Mouse (Mus musculus) embryonic facial prominence, embryonic 10.5 days (tissue): ENCODE measurements at regions not wholly inside any gene's neighbourhood (a gene's known extent, or its start where the extent isn't known, plus 50 kb on each side); places are given as distances from the start of the nearest gene placed in this dataset.

Experiments
- DNase-seq: peaks from one replicate; pipeline ENCODE4 v3.0.0-alpha.2; 2017; ENCODE audit warnings: low spot score
- H3K27ac ChIP-seq: fragments of 300-500 bp; sonication (generic); replicated peaks from 2 replicates; pipeline ENCODE4 v1.5.1; 2016; ENCODE audit warnings: mild to moderate bottlenecking
- H3K27me3 ChIP-seq: fragments of 300-500 bp; sonication (generic); replicated peaks from 2 replicates; pipeline ENCODE4 v1.6.1; 2016; ENCODE audit warnings: low read depth, mild to moderate bottlenecking; ENCODE audit not compliant: poor library complexity, severe bottlenecking
- H3K36me3 ChIP-seq: fragments of 300-500 bp; sonication (generic); replicated peaks from 2 replicates; pipeline ENCODE4 v1.6.1; 2016; ENCODE audit warnings: mild to moderate bottlenecking, moderate library complexity
- H3K4me1 ChIP-seq: fragments of 300-500 bp; sonication (generic); 2 replicates; pipeline ENCODE4 v1.6.1; 2016
- H3K4me3 ChIP-seq: fragments of 300-500 bp; sonication (generic); 2 replicates; pipeline ENCODE4 v1.5.1; 2016; ENCODE audit warnings: mild to moderate bottlenecking, moderate library complexity
- H3K9me3 ChIP-seq: fragments of 300-500 bp; sonication (generic); 2 replicates; pipeline ENCODE4 v1.6.1; 2016; ENCODE audit warnings: mild to moderate bottlenecking
- WGBS: fragments of 180-500 bp; shearing (Covaris S2); methylation state at CpG from one replicate; pipeline ENCODE4 v1.1.7; 2016; 5-methylcytosine and 5-hydroxymethylcytosine counted together

DNA sequence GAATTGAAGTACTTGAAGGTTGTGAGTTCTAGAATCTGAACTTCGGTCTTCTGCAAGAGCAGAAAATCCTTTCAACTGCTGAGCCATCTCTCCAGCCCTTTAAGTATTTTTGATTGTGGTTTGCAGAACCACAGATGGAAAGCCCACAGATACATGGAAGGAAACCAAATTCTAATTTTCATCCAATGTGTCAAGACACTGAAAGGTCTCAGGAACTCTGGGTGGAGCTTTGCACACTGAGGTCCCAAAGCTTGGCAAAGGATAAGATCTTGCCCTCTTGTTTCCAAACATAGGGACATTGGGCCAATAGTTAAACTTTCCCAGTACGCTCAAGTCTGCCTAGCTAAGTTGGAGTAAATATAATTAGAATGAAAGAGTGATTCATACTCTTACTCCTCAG lies 102.6 kb upstream of the Ado start:
- H3K27ac ChIP-seq = no peak overlapping the region
- DNase-seq = no peak
- H3K27me3 ChIP-seq = peaks cover 24% of the 10 kb centered on the region
- H3K4me1 ChIP-seq = peaks cover 19% of the 10 kb centered on the region
- no peak overlapping the region for H3K4me3 ChIP-seq
- H3K9me3 ChIP-seq = no peaks in the 10 kb centered on the region
- no peaks in the 10 kb centered on the region for H3K36me3 ChIP-seq
- over 99% methylated on average over 2 of the region's 2 CpGs for WGBS

DNA sequence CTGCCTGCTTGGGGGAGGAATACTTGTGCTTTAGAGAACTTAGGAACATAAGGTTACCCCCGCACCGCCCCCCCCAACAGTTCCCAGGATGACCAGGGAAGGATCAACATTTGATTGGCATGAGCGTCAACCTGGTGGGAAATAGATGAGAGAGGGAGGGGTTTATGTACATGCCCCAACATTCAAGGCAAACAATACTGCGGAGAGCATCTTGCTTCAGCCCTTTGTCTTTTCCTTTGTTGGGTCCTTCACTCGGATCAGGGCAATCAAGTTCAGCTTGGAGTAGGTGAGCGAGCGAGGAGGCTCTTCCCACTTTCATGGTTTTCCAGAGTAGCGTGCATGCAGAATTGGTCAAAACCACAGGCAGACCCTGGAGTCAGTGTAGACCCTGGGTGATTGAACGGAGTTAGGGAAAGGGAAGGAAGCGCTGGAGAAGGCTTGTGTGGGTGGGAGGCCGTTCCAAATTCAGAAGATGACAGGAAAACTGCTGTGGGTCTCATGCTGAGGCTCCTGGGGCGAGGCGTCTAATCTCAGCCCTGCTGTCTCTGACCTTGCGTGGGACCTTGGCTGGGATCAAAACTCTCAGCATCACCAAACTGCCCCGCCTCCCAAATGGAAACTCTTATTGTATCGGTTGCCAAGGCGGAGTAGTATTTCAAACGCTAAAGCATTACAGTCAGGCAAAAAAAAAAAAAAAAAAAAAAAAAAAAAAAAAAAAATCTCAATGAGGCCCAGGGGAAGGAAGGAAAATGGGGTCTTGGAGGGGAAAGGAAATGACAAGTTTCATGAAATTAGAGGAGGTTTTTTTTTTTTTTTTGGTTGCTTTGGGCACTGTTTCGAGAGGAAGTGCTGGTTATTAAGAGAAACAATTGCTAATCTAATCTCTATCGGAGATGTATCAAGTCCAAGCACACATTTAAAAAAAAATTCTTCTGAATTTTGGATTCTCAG lies 99.3 kb upstream of the Ado start:
- peaks cover 40% of the 10 kb centered on the region for H3K4me1 ChIP-seq
- H3K9me3 ChIP-seq = no peaks in the 10 kb centered on the region
- peaks cover 30% of the 10 kb centered on the region for H3K27me3 ChIP-seq
- peak overlapping the region; percentile 40 for H3K4me3 ChIP-seq
- WGBS = 26% methylated on average over 20 of the region's 20 CpGs
- DNase-seq = peak; percentile 39
- no peaks in the 10 kb centered on the region for H3K36me3 ChIP-seq
- peak overlapping the region; percentile 44 for H3K27ac ChIP-seq

DNA sequence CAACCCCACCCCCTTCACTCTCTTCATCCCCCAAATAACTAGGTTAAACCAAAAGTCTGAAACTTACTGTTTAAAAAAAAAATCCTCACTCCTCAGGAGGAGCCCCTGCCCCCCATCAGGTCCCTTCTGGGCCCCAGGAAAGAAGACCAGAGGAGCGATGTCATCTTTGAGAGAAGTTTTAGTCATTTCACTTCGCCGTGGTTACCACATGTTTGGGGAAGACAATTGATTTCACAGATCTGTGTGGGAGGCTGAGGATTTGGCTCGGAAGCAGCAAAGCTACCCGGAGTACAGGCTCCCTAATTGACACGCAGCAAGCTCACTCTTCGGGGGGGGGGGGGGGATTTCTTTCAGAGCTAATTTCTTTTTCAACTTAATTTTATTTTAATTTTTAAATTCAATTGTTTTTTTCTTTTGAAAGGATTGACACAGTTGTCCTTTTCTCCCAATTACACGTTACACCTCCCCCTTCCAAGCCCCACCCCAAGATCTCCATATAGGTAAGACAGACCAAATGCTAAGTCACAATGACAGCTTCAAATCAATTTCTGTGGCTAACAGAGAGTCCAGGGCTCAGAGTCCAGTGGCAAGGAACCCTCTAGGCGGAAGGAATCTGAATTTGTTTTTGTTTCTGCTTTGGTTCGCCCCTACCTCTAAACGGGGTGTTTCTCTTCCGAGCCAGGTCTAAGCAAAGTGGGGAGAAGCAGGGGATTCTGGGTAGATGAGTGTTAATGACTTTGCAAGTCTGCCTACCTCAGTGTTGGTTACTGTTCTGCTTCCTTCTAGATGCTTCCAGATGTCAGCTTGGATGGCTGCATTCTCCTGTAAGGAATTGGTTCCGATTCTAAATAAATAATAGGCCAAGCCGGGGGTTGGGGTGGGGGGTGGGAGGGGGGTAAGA lies 98.2 kb upstream of the Ado start:
- peaks cover 40% of the 10 kb centered on the region for H3K4me1 ChIP-seq
- H3K27ac ChIP-seq = no peak overlapping the region
- H3K4me3 ChIP-seq = peak overlapping the region; percentile 40
- 9% methylated on average over 14 of the region's 14 CpGs for whole genome bisulfite sequencing
- peaks cover 30% of the 10 kb centered on the region for H3K27me3 ChIP-seq
- DNase-seq = no peak
- no peaks in the 10 kb centered on the region for H3K9me3 ChIP-seq
- H3K36me3 ChIP-seq = no peaks in the 10 kb centered on the region

DNA sequence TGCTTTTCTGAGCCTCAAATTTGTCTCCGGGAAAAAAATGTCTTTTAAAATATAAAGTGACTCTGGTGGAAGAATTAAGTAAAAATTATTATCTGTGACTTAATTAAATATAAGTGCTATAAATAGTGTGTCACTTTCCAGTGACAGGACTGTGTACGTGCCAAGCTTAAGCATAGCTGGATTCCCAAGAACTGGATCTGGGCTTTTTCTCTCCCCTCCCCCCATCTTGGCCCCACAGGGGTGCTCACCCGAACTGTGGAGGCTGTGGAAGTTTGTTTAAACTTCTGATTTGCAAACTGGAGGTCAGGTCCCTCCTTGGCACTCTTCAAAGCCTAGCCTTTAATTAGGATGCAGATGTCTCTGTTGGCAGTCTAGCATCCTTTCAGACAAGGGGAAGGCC lies 97.1 kb upstream of the Ado start:
- peaks cover 40% of the 10 kb centered on the region for H3K4me1 ChIP-seq
- no peak overlapping the region for H3K4me3 ChIP-seq
- peaks cover 29% of the 10 kb centered on the region for H3K27me3 ChIP-seq
- no peaks in the 10 kb centered on the region for H3K9me3 ChIP-seq
- no peaks in the 10 kb centered on the region for H3K36me3 ChIP-seq
- no peak for DNase-seq
- WGBS = 44% methylated on average over 3 of the region's 3 CpGs
- no peak overlapping the region; the same call in 1 of the 2 replicates for H3K27ac ChIP-seq

DNA sequence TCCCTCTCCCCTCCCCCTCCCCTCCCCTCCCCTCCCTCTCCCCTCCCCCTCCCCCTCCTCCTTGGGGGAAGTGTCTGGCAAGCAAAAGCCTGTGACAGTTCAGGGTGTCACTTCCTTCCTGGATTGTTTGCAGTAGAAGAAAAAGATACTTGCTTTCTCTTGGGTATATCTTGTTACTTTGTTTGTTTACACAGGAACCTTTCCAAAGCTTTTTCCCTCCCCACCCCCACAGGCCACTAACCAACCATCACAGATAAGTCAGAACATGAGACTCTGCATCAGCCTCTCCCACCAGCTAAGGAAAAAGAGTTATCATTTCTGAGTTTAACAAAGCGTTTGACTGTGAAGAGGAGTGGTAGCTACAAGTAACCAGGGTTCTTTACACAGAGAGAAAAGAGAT lies 95.5 kb upstream of the Ado start:
- Histone ChIP-seq H3K27ac (no peak overlapping the region), H3K4me1 (peaks cover 40% of the 10 kb centered on the region), H3K27me3 (peaks cover 13% of the 10 kb centered on the region), H3K36me3 (no peaks in the 10 kb centered on the region), H3K4me3 (no peak overlapping the region), H3K9me3 (no peaks in the 10 kb centered on the region)
- no peak for DNase-seq
- 35% methylated on average over 1 of the region's 1 CpGs for WGBS

DNA sequence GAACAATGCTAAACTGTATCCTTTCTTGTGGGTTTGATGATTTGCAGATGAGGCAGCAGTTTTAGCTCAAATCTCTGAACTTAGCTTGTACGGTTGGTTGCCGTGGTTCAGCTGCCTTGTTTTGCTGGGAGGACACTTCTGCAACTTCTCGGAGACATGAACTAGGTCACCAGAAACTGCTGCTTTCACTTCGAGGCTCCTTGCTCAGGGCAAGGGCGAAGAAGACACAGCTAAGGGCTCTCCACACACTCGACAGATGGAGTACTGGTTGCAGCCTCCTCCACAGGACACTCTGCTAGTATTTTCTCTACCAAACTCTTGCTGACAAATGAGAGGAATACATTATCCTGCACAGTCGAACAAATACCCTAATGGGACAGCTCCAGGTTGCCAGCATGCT lies 94.9 kb upstream of the Ado start:
- no peak for DNase-seq
- Histone ChIP-seq H3K36me3 (no peaks in the 10 kb centered on the region), H3K4me3 (no peak overlapping the region), H3K4me1 (peaks cover 40% of the 10 kb centered on the region), H3K27me3 (peaks cover 8% of the 10 kb centered on the region), H3K9me3 (no peaks in the 10 kb centered on the region), H3K27ac (no peak overlapping the region)
- WGBS = 44% methylated on average over 7 of the region's 7 CpGs

DNA sequence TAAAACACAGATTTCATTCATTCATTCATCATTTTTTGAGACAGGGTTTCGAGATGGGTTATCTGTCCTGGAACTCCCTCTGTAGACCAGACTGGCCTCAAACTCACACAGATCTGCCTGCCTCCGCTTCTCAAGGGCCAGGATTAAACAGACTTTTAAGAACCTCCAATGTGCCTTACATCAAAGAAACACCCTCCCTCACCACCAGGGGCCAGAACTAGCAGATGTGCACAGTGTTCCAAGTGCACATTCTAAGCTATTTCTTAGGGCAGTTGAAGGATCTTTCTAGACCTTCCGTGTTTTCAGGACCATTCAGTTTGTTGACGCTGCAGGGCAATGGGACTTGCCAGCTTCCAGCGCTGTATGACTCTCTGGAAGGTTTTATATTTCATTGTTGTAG lies 88.6 kb upstream of the Ado start:
- Histone ChIP-seq H3K9me3 (no peaks in the 10 kb centered on the region), H3K4me3 (no peak overlapping the region), H3K4me1 (peaks cover 16% of the 10 kb centered on the region), H3K36me3 (no peaks in the 10 kb centered on the region), H3K27me3 (no peaks in the 10 kb centered on the region; the same call in 1 of the 2 replicates), H3K27ac (no peak overlapping the region)
- no peak for DNase-seq
- WGBS = 61% methylated on average over 5 of the region's 5 CpGs

DNA sequence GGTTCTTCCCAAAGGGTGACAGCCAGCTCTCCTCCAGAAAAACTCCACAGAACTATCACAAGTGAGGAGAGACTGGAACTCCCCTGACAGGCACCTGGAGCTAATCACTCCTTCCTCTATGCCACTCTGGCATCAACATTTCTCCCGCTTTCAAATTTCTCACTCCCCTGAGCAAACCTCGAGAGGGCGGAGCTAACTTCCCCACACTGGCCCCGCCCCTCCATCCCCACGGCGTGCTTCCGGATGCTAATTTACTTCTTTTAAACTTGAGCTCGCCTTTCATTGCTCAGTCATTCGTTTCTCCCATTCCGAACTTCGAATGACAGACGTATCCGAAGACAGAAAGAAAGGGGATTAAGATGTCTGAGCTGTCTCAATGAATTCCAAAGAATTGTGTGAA lies 87.8 kb upstream of the Ado start:
- Histone ChIP-seq H3K9me3 (no peaks in the 10 kb centered on the region), H3K27me3 (no peaks in the 10 kb centered on the region; the same call in 1 of the 2 replicates), H3K27ac (no peak overlapping the region), H3K4me3 (peak overlapping the region; percentile 42), H3K4me1 (peaks cover 16% of the 10 kb centered on the region), H3K36me3 (no peaks in the 10 kb centered on the region)
- peak; percentile 68 for DNase-seq
- WGBS = 2% methylated on average over 13 of the region's 13 CpGs

DNA sequence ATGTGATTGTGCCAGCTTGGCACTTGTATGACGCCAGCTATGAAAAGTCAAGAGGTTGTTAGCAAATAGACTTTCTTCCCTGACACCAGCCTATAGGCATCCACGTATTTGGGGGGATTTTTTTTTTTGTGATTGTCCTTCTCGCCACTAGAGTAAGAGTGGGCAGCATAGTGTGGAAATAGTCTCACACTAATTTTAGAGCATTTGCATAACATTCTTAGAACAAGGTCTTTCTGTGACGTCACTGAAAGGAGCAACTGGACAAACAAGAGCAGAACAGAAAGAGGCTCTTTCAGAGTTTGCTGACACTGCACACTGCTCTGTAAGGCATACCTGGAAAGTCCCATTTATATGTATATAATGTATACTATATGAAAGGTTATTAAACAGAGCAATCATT lies 86.0 kb upstream of the Ado start:
- peaks cover 16% of the 10 kb centered on the region for H3K4me1 ChIP-seq
- no peaks in the 10 kb centered on the region; the same call in 1 of the 2 replicates for H3K27me3 ChIP-seq
- H3K27ac ChIP-seq = no peak overlapping the region
- no peak for DNase-seq
- no peak overlapping the region for H3K4me3 ChIP-seq
- H3K9me3 ChIP-seq = no peaks in the 10 kb centered on the region
- WGBS = 86% methylated on average over 4 of the region's 4 CpGs
- H3K36me3 ChIP-seq = no peaks in the 10 kb centered on the region

DNA sequence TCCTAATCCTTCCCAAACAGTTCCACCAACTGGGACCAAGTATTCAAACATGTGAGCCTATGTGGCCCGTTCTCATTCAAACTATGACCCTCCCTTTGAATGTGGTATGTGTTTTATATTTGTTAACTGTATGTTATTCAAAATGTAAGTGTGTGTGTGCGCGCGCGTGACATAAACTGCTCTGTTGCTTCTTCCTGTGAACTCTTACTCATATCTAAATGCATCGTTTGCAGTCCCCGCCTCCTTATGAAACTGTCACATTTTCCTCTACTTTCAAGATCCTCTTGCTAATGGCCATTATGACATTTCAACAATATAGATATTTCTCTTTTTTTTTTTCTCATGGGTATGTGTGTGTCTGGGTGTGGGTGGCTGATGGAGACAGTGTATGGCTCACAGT lies 84.3 kb upstream of the Ado start:
- 95% methylated on average over 7 of the region's 7 CpGs for WGBS
- Histone ChIP-seq H3K27ac (no peak overlapping the region), H3K9me3 (no peaks in the 10 kb centered on the region), H3K27me3 (no peaks in the 10 kb centered on the region), H3K4me3 (no peak overlapping the region), H3K36me3 (no peaks in the 10 kb centered on the region), H3K4me1 (peaks cover 16% of the 10 kb centered on the region)
- no peak for DNase-seq

DNA sequence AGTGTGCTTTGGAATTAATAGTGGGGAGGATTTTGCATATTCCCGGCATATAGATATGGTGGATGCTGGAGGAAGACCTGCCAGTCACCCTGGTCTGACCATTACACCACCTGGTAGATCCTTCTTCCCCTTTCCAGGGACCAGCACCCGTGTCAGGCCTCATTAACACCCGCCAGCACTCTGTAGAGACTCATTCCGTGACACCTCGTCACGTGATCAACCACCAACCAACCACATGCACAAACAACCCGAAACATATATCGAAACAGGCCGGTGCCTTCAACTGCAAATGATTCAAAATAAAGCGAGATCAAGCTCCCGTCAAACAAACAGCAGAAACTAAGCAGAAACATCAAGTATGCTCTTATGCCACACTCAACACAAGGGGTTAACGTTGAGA lies 74.6 kb upstream of the Ado start:
- 92% methylated on average over 12 of the region's 12 CpGs for WGBS
- no peaks in the 10 kb centered on the region for H3K27me3 ChIP-seq
- no peaks in the 10 kb centered on the region for H3K36me3 ChIP-seq
- H3K4me3 ChIP-seq = no peak overlapping the region
- H3K4me1 ChIP-seq = no peaks in the 10 kb centered on the region
- DNase-seq = no peak
- H3K27ac ChIP-seq = no peak overlapping the region
- H3K9me3 ChIP-seq = no peaks in the 10 kb centered on the region

DNA sequence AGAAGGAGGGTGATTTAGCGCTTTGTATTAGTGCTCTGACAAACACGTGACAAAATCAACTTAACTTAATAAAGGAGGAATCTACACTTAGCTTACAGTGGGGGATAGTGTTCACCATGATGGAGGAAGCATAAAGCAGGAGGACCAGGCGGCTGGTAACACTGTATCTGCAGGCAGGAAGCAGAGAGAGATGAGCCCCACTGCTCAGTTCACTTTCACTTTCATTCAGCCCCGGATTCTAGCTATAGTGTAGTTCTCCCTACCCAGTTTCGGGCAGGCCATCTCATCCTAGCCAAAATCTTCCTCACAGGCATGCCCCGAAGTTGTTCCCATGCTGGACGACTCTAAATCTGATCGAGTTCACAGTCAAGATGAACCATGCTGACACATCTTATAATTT lies 71.3 kb upstream of the Ado start:
- H3K36me3 ChIP-seq = no peaks in the 10 kb centered on the region
- H3K4me1 ChIP-seq = no peaks in the 10 kb centered on the region
- H3K9me3 ChIP-seq = no peaks in the 10 kb centered on the region
- no peaks in the 10 kb centered on the region for H3K27me3 ChIP-seq
- DNase-seq = no peak
- no peak overlapping the region for H3K27ac ChIP-seq
- 79% methylated on average over 8 of the region's 8 CpGs for WGBS
- H3K4me3 ChIP-seq = no peak overlapping the region
